Mouse (Mus musculus) CH12.LX (cell line): Measurements from ENCODE around the gene Chd9.

Experiments used
- CHD1 ChIP-seq: IDR thresholded peaks from 2 replicates; pipeline ENCODE4 v1.6.1; 2012; ENCODE audit warnings: low read depth, low read length, improper control_type of control experiment, inconsistent platforms
- CTCF ChIP-seq, 2 experiments: IDR thresholded peaks in 1 of 2; conservative IDR thresholded peaks in 1 of 2; 2 replicates each; pipeline ENCODE4 v1.5.1; 2011 to 2012; ENCODE audit warnings: low read depth in 2 of 2, low read length in 2 of 2, improper control_type of control experiment in 1 of 2, inconsistent platforms in 1 of 2, mild to moderate bottlenecking in 1 of 2, moderate library complexity in 1 of 2
- IRF4 ChIP-seq: IDR thresholded peaks from 2 replicates; pipeline ENCODE4 v1.6.1; 2014; ENCODE audit warnings: low read depth, mild to moderate bottlenecking, inconsistent platforms, low read length, improper control_type of control experiment
- MYC ChIP-seq: IDR thresholded peaks from 2 replicates; pipeline ENCODE4 v1.6.1; 2011; ENCODE audit warnings: low read depth, mild to moderate bottlenecking, improper control_type of control experiment, low read length
- POLR2A ChIP-seq: IDR thresholded peaks from 2 replicates; pipeline ENCODE4 v1.6.1; 2011; ENCODE audit warnings: low read depth, mild to moderate bottlenecking, improper control_type of control experiment, low read length
- USF1 ChIP-seq: IDR thresholded peaks from 2 replicates; pipeline ENCODE4 v1.6.1; 2014; ENCODE audit warnings: low read depth, mild to moderate bottlenecking, inconsistent platforms, low read length, improper control_type of control experiment

DNA sequence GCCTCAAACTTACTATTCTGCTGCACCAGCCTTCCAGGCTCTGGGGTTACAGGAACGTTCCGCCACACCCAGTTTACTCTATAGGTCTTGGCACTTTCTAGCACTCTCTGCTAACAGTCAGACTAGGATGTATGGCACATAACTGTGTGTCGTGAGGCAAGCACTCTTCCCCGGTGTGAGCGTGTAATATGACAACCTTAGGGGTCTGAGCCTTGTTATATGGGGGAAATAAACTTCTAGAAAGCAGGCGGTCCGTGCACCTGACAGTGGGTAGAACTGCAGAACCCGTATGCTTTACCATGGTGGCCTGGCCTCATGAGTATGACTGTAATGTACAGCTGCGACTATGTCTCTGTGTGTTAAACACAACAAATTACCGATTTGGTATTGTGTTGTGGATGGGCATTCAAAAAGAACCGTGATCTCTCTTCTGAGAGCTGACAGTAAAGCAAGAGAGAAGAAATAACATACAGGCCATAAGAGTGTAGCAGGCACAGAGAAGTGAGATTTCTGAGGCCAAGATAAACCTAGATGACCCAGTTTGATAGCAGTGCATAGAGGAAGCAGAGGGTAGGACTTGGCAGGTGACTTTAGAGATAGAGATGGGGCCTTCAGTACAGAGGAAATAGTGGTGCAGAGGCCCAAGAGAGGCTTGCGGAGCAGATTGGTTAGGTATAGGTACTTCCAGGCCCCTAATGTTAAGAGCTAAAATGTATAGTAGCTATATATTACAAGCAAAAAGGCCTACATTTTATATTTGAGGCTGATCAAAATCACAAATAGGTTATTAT is 249.1 kb downstream of the Chd9 start:
- TF ChIP-seq CTCF (conservative IDR thresholded peaks at IDR 0.05 in 1 of 2, IDR thresholded peaks at IDR 0.05 in 1 of 2; ENCODE audit: low read depth in 2 of 2, low read length in 2 of 2): no peak
- TF ChIP-seq MYC: no peak
- no peak for TF ChIP-seq CHD1
- TF ChIP-seq USF1: no peak
- no peak for TF ChIP-seq POLR2A
- TF ChIP-seq IRF4: no peak
